Mouse (Mus musculus): ENCODE data around the gene Tmem63c. TPM values are rescaled to one million over a fixed set of nuclear protein-coding genes. Genes with fewer than 3 reads are reported as not detected.

Tmem63c gene
- polyA plus RNA-seq, 1 experiment from 2014 or later: 9.1 TPM

DNA sequence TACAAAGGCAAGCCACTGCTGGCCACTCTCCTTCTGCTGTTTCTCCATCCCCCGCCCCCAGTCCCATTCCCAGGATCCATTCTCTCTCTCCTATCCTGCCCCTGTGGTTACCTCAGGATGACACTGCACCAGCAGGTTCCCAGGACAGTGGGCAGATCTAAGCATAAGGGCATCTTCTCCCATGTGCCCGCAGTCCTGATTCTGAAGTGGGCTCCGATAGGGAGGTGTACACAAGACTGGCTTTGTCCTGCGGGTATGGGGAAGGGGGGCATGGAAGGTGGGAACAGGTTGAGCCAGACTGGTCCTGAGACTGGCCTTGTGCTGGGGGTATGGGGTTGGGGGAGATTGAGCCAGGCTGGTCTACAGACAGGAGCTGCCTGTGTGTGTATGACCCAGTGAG, 16.5 kb upstream of the Tmem63c start:
- DNase-seq (no peak), ATAC-seq (ENCODE audit: low FRiP score, low TSS enrichment) (no peak)
- Histone ChIP-seq H3K36me3 (ENCODE audit: control insufficient read depth, insufficient read depth, low read length) (no peaks in the 10 kb centered on the region), H3K27me3 (ENCODE audit: control insufficient read depth, insufficient read depth, low read length) (no peaks in the 10 kb centered on the region), H3K4me1 (ENCODE audit: control insufficient read depth, insufficient read depth, low read length) (peaks cover 5% of the 10 kb centered on the region; the same call in 1 of the 2 replicates), H3K27ac (replicated peaks; ENCODE audit: low read depth, low read length) (peak overlapping the region; percentile 42), H3K9ac (replicated peaks; ENCODE audit: low read length) (no peak overlapping the region), H3K4me3 (replicated peaks; ENCODE audit: low read depth, low read length) (no peak overlapping the region), H3K4me2 (ENCODE audit: low read length) (no peak overlapping the region), H3K9me3 (ENCODE audit: control insufficient read depth, low read length) (no peaks in the 10 kb centered on the region)
- WGBS: 82% methylated on average over 4 of the region's 4 CpGs

- Histone ChIP-seq H3K36me3 (ENCODE audit: control insufficient read depth, insufficient read depth, low read length) (no peaks in the 10 kb centered on the region), H3K4me1 (ENCODE audit: control insufficient read depth, insufficient read depth, low read length) (no peaks in the 10 kb centered on the region), H3K9ac (replicated peaks; ENCODE audit: low read length) (no peak overlapping the region), H3K27ac (replicated peaks; ENCODE audit: low read depth, low read length) (no peak overlapping the region), H3K4me2 (ENCODE audit: low read length) (no peak overlapping the region), H3K4me3 (replicated peaks; ENCODE audit: low read depth, low read length) (no peak overlapping the region), H3K9me3 (ENCODE audit: control insufficient read depth, low read length) (no peaks in the 10 kb centered on the region), H3K27me3 (ENCODE audit: control insufficient read depth, insufficient read depth, low read length) (no peaks in the 10 kb centered on the region)
- 47% methylated on average over 3 of the region's 3 CpGs for WGBS
- no peak for ATAC-seq (ENCODE audit: low FRiP score, low TSS enrichment)
- no peak for DNase-seq
These were observed 4.1 kb upstream of the Tmem63c start for GRCm38 (mm10) chr12:87017041-87017440.

- no peaks in the 10 kb centered on the region for H3K36me3 ChIP-seq (ENCODE audit: control insufficient read depth, insufficient read depth, low read length)
- H3K9me3 ChIP-seq (ENCODE audit: control insufficient read depth, low read length): no peaks in the 10 kb centered on the region
- no peaks in the 10 kb centered on the region for H3K27me3 ChIP-seq (ENCODE audit: control insufficient read depth, insufficient read depth, low read length)
- ATAC-seq (ENCODE audit: low FRiP score, low TSS enrichment) (no peak), DNase-seq (no peak)
- H3K9ac ChIP-seq (replicated peaks; ENCODE audit: low read length): no peak overlapping the region
- H3K4me2 ChIP-seq (ENCODE audit: low read length): no peak overlapping the region
- no peak overlapping the region for H3K27ac ChIP-seq (replicated peaks; ENCODE audit: low read depth, low read length)
- WGBS: 82% methylated on average over 2 of the region's 2 CpGs
- H3K4me3 ChIP-seq (replicated peaks; ENCODE audit: low read depth, low read length): no peak overlapping the region
- H3K4me1 ChIP-seq (ENCODE audit: control insufficient read depth, insufficient read depth, low read length): no peaks in the 10 kb centered on the region
These were observed 2.4 kb upstream of the Tmem63c start for GRCm38 (mm10) chr12:87018756-87019155.

- H3K4me1 ChIP-seq (ENCODE audit: control insufficient read depth, insufficient read depth, low read length): no peaks in the 10 kb centered on the region
- H3K36me3 ChIP-seq (ENCODE audit: control insufficient read depth, insufficient read depth, low read length): no peaks in the 10 kb centered on the region
- no peak overlapping the region for H3K9ac ChIP-seq (replicated peaks; ENCODE audit: low read length)
- WGBS: 84% methylated on average over 2 of the region's 2 CpGs
- no peaks in the 10 kb centered on the region for H3K27me3 ChIP-seq (ENCODE audit: control insufficient read depth, insufficient read depth, low read length)
- DNase-seq (no peak), ATAC-seq (ENCODE audit: low FRiP score, low TSS enrichment) (no peak)
- H3K4me3 ChIP-seq (replicated peaks; ENCODE audit: low read depth, low read length): no peak overlapping the region
- no peak overlapping the region for H3K27ac ChIP-seq (replicated peaks; ENCODE audit: low read depth, low read length)
- H3K9me3 ChIP-seq (ENCODE audit: control insufficient read depth, low read length): no peaks in the 10 kb centered on the region
- no peak overlapping the region for H3K4me2 ChIP-seq (ENCODE audit: low read length)
These were observed 866 bp downstream of the Tmem63c start for GRCm38 (mm10) chr12:87022006-87022405.

DNA sequence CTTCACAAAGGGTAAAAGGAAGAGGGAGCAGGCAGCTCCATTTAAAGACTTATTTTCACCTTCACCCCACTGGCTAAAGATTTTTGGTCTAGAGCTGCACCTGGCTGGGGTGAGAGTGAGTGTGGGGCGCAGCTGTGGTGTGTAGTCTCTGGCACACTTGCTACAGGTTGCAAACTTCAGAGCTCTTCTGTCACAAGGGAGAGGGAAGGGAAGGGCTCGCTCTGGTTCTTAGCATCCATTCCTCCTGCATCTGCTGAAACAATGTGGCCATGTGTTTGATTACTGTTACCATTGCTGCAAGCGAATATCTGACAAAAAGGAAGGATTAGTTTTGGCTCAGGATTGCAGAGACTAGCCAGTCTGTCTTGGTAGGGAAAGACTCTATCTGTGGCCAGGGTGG, 2.3 kb downstream of the Tmem63c start:
- Histone ChIP-seq H3K27ac (replicated peaks; ENCODE audit: low read depth, low read length) (no peak overlapping the region), H3K4me1 (ENCODE audit: control insufficient read depth, insufficient read depth, low read length) (peaks cover 4% of the 10 kb centered on the region; the same call in 1 of the 2 replicates), H3K27me3 (ENCODE audit: control insufficient read depth, insufficient read depth, low read length) (no peaks in the 10 kb centered on the region), H3K9ac (replicated peaks; ENCODE audit: low read length) (no peak overlapping the region), H3K4me2 (ENCODE audit: low read length) (no peak overlapping the region), H3K9me3 (ENCODE audit: control insufficient read depth, low read length) (no peaks in the 10 kb centered on the region), H3K36me3 (ENCODE audit: control insufficient read depth, insufficient read depth, low read length) (no peaks in the 10 kb centered on the region), H3K4me3 (replicated peaks; ENCODE audit: low read depth, low read length) (no peak overlapping the region)
- WGBS: 82% methylated on average over 3 of the region's 3 CpGs
- DNase-seq (no peak), ATAC-seq (ENCODE audit: low FRiP score, low TSS enrichment) (no peak)

- WGBS: 3% methylated on average over 30 of the region's 30 CpGs
- ATAC-seq (ENCODE audit: low FRiP score, low TSS enrichment): peak; percentile 70
- H3K27me3 ChIP-seq (ENCODE audit: control insufficient read depth, insufficient read depth, low read length): no peaks in the 10 kb centered on the region
These were observed 5.2 kb downstream of the Tmem63c start for GRCm38 (mm10) chr12:87026109-87026870.

DNA sequence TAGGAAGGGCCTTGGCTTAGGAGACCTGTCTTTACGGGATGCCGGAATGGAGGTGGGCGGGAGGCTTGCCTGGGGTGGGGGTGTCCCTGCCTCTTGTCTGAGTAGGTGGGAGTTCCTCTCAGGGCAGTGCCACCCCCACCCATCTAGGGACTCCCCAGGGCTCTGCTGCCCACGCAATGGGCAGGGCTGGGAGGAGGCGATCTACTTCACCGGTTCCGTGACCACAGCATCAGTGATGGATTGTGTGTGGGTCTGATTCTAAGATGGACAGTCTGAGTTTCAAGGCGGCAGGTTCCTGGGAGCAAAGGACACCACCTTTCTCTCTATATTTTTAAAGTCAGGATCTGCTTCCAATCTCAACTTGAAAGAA, 5.7 kb downstream of the Tmem63c start:
- DNase-seq: no peak
- no peak for ATAC-seq (ENCODE audit: low FRiP score, low TSS enrichment)
- H3K4me2 ChIP-seq (ENCODE audit: low read length): peak overlapping the region; percentile 71
- H3K4me1 ChIP-seq (ENCODE audit: control insufficient read depth, insufficient read depth, low read length): peaks cover 4% of the 10 kb centered on the region; the same call in 1 of the 2 replicates
- no peaks in the 10 kb centered on the region for H3K36me3 ChIP-seq (ENCODE audit: control insufficient read depth, insufficient read depth, low read length)
- 8% methylated on average over 8 of the region's 8 CpGs for WGBS
- H3K9me3 ChIP-seq (ENCODE audit: control insufficient read depth, low read length): no peaks in the 10 kb centered on the region
- peak overlapping the region; percentile 82 for H3K27ac ChIP-seq (replicated peaks; ENCODE audit: low read depth, low read length)
- H3K9ac ChIP-seq (replicated peaks; ENCODE audit: low read length): peak overlapping the region; percentile 73
- H3K27me3 ChIP-seq (ENCODE audit: control insufficient read depth, insufficient read depth, low read length): no peaks in the 10 kb centered on the region
- peak overlapping the region; percentile 52 for H3K4me3 ChIP-seq (replicated peaks; ENCODE audit: low read depth, low read length)

More at GRCm38 (mm10) chr12:87026109-87026870, 5.2 kb downstream of the Tmem63c start:
- Histone ChIP-seq H3K4me1 (ENCODE audit: control insufficient read depth, insufficient read depth, low read length) (peaks cover 4% of the 10 kb centered on the region; the same call in 1 of the 2 replicates), H3K4me3 (replicated peaks; ENCODE audit: low read depth, low read length) (peak overlapping the region; percentile 52), H3K9me3 (ENCODE audit: control insufficient read depth, low read length) (no peaks in the 10 kb centered on the region), H3K27ac (replicated peaks; ENCODE audit: low read depth, low read length) (peak overlapping the region; percentile 82), H3K9ac (replicated peaks; ENCODE audit: low read length) (peak overlapping the region; percentile 73), H3K4me2 (ENCODE audit: low read length) (peak overlapping the region; percentile 71), H3K36me3 (ENCODE audit: control insufficient read depth, insufficient read depth, low read length) (no peaks in the 10 kb centered on the region)
- peak; percentile 80 for DNase-seq

DNA sequence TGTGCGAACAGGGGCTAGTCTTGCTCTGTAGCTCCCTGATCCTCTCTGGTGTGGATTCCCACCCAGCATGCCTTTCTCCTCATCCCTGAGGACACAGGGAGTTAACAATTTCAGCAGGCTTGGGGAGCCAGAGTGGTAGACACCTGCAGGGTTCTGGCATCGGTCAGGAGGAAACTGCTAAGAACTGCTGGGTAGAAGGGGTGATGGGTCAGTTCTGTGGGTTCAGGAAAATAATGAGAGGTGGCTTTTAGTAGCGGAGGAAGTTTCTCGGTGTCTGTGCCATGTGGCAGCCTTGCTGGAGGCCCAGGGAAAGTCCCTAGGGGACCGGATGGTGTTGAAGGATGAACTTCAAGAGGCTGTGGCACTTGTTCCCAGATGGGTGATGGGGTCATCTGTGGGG, 6.3 kb downstream of the Tmem63c start:
- Histone ChIP-seq H3K9me3 (ENCODE audit: control insufficient read depth, low read length) (no peaks in the 10 kb centered on the region), H3K4me3 (replicated peaks; ENCODE audit: low read depth, low read length) (peak overlapping the region; percentile 52), H3K36me3 (ENCODE audit: control insufficient read depth, insufficient read depth, low read length) (no peaks in the 10 kb centered on the region), H3K4me2 (ENCODE audit: low read length) (peak overlapping the region; percentile 71), H3K27ac (replicated peaks; ENCODE audit: low read depth, low read length) (no peak overlapping the region), H3K4me1 (ENCODE audit: control insufficient read depth, insufficient read depth, low read length) (peaks cover 4% of the 10 kb centered on the region; the same call in 1 of the 2 replicates), H3K9ac (replicated peaks; ENCODE audit: low read length) (peak overlapping the region; percentile 73; the same call in 1 of the 2 replicates), H3K27me3 (ENCODE audit: control insufficient read depth, insufficient read depth, low read length) (no peaks in the 10 kb centered on the region)
- 45% methylated on average over 5 of the region's 5 CpGs for WGBS
- DNase-seq (no peak), ATAC-seq (ENCODE audit: low FRiP score, low TSS enrichment) (no peak)

- DNase-seq (no peak), ATAC-seq (ENCODE audit: low FRiP score, low TSS enrichment) (no peak)
- peaks cover 4% of the 10 kb centered on the region; the same call in 1 of the 2 replicates for H3K4me1 ChIP-seq (ENCODE audit: control insufficient read depth, insufficient read depth, low read length)
- H3K27ac ChIP-seq (replicated peaks; ENCODE audit: low read depth, low read length): no peak overlapping the region
- 77% methylated on average over 2 of the region's 2 CpGs for WGBS
- no peaks in the 10 kb centered on the region for H3K27me3 ChIP-seq (ENCODE audit: control insufficient read depth, insufficient read depth, low read length)
- H3K4me2 ChIP-seq (ENCODE audit: low read length): peak overlapping the region; percentile 71
- H3K36me3 ChIP-seq (ENCODE audit: control insufficient read depth, insufficient read depth, low read length): no peaks in the 10 kb centered on the region
- no peaks in the 10 kb centered on the region for H3K9me3 ChIP-seq (ENCODE audit: control insufficient read depth, low read length)
- H3K4me3 ChIP-seq (replicated peaks; ENCODE audit: low read depth, low read length): no peak overlapping the region
- no peak overlapping the region for H3K9ac ChIP-seq (replicated peaks; ENCODE audit: low read length)
These were observed 6.9 kb downstream of the Tmem63c start for GRCm38 (mm10) chr12:87028068-87028467.
